Mouse (Mus musculus) heart, embryonic 11.5 days (tissue): ENCODE measurements around the gene Cps1. TPM values are rescaled to one million over a fixed set of nuclear protein-coding genes. Genes with fewer than 3 reads are reported as not detected.

Source experiments
- ATAC-seq: fragments of 200-750 bp; cut with Nextera tagmentation; replicated peaks from 2 replicates; pipeline ENCODE4 v1.8.0; 2017; ENCODE audit warnings: moderate library complexity; ENCODE audit not compliant: insufficient number of reproducible peaks, low FRiP score, low TSS enrichment
- H3K27ac ChIP-seq: fragments of 300-500 bp; sonication (generic); 2 replicates; pipeline ENCODE4 v1.5.1; 2014; ENCODE audit warnings: mild to moderate bottlenecking, low read depth, low read length
- H3K27me3 ChIP-seq: fragments of 300-500 bp; sonication (generic); 2 replicates; pipeline ENCODE4 v1.6.1; 2014; ENCODE audit warnings: mild to moderate bottlenecking, low read length, mixed read lengths; ENCODE audit not compliant: control insufficient read depth, insufficient read depth
- H3K36me3 ChIP-seq: fragments of 300-500 bp; sonication (generic); 2 replicates; pipeline ENCODE4 v1.6.1; 2014; ENCODE audit warnings: mild to moderate bottlenecking, low read length, moderate library complexity, mixed read lengths; ENCODE audit not compliant: control insufficient read depth, insufficient read depth
- H3K4me1 ChIP-seq: fragments of 300-500 bp; sonication (generic); 2 replicates; pipeline ENCODE4 v1.6.1; 2014; ENCODE audit warnings: low read length; ENCODE audit not compliant: control insufficient read depth, insufficient read depth
- H3K4me2 ChIP-seq: fragments of 300-500 bp; sonication (generic); 2 replicates; pipeline ENCODE4 v1.6.1; 2014; ENCODE audit warnings: mild to moderate bottlenecking, moderate library complexity
- H3K4me3 ChIP-seq: fragments of 300-500 bp; sonication (generic); 2 replicates; pipeline ENCODE4 v1.5.1; 2014; ENCODE audit warnings: low read depth, low read length
- H3K9ac ChIP-seq: fragments of 300-500 bp; sonication (generic); 2 replicates; pipeline ENCODE4 v1.6.1; 2014; ENCODE audit warnings: mild to moderate bottlenecking, low read depth, low read length, moderate library complexity
- H3K9me3 ChIP-seq: fragments of 300-500 bp; sonication (generic); replicated peaks from 2 replicates; pipeline ENCODE4 v1.6.1; 2016; ENCODE audit warnings: low read length; ENCODE audit not compliant: control insufficient read depth
- WGBS: fragments of 180-500 bp; shearing (Covaris S2); extraction: QIAGEN DNeasy Blood & Tissue Kit; methylation state at CpG from one replicate; pipeline ENCODE4 v1.1.7; 2014; ENCODE audit not compliant: insufficient replicate concordance; 5-methylcytosine and 5-hydroxymethylcytosine counted together
- polyA plus RNA-seq: library from polyadenylated mRNA; unstranded; fragments of >200 nt; fragmentation: Nextera tagmentation; extraction: Ambion mirVana; gene quantifications from 2 replicates; pipeline ENCODE4 v1.2.1, GENCODE M21; 2014

Gene Cps1
- polyA plus RNA-seq, 1 experiment from 2014 or later, result 0.13 TPM

- Histone ChIP-seq H3K27me3 (no peaks in the 10 kb centered on the region), H3K36me3 (no peaks in the 10 kb centered on the region), H3K4me3 (no peak overlapping the region), H3K9me3 (no peaks in the 10 kb centered on the region), H3K27ac (no peak overlapping the region), H3K9ac (no peak overlapping the region), H3K4me1 (no peaks in the 10 kb centered on the region), H3K4me2 (no peak overlapping the region)
- no peak for ATAC-seq
- WGBS, result 68% methylated on average over 6 of the region's 6 CpGs
These were observed 60.7 kb downstream of the Cps1 start for GRCm38 (mm10) chr1:67183532-67183931.

- ATAC-seq, result no peak
- Histone ChIP-seq H3K4me3 (no peak overlapping the region), H3K4me1 (no peaks in the 10 kb centered on the region), H3K27ac (no peak overlapping the region), H3K9ac (no peak overlapping the region), H3K9me3 (no peaks in the 10 kb centered on the region), H3K27me3 (no peaks in the 10 kb centered on the region), H3K4me2 (no peak overlapping the region), H3K36me3 (no peaks in the 10 kb centered on the region)
- 82% methylated on average over 3 of the region's 3 CpGs for WGBS
These were observed 61.3 kb downstream of the Cps1 start for GRCm38 (mm10) chr1:67184134-67184533.

- Histone ChIP-seq H3K4me2 (no peak overlapping the region), H3K9me3 (no peaks in the 10 kb centered on the region), H3K9ac (no peak overlapping the region), H3K27ac (no peak overlapping the region), H3K4me3 (no peak overlapping the region), H3K36me3 (no peaks in the 10 kb centered on the region), H3K27me3 (no peaks in the 10 kb centered on the region), H3K4me1 (no peaks in the 10 kb centered on the region)
- WGBS, result 81% methylated on average over 2 of the region's 2 CpGs
- no peak for ATAC-seq
These were observed 74.5 kb downstream of the Cps1 start for GRCm38 (mm10) chr1:67197335-67197734.

- Histone ChIP-seq H3K4me3 (no peak overlapping the region), H3K27ac (no peak overlapping the region), H3K4me2 (no peak overlapping the region), H3K9ac (no peak overlapping the region), H3K36me3 (no peaks in the 10 kb centered on the region), H3K9me3 (no peaks in the 10 kb centered on the region), H3K4me1 (no peaks in the 10 kb centered on the region), H3K27me3 (no peaks in the 10 kb centered on the region)
- no peak for ATAC-seq
- WGBS, result 40% methylated on average over 2 of the region's 2 CpGs
These were observed 95.6 kb downstream of the Cps1 start for GRCm38 (mm10) chr1:67218339-67218944.

- Histone ChIP-seq H3K27me3 (no peaks in the 10 kb centered on the region), H3K4me3 (no peak overlapping the region), H3K9me3 (no peaks in the 10 kb centered on the region), H3K4me1 (no peaks in the 10 kb centered on the region), H3K27ac (no peak overlapping the region), H3K9ac (no peak overlapping the region), H3K36me3 (no peaks in the 10 kb centered on the region), H3K4me2 (no peak overlapping the region)
- 68% methylated on average over 7 of the region's 7 CpGs for WGBS
- ATAC-seq, result no peak
These were observed 100.8 kb downstream of the Cps1 start for GRCm38 (mm10) chr1:67223666-67224065.

GRCm38 (mm10) chr1:67234861-67235260 is 112.0 kb downstream of the Cps1 start:
- Histone ChIP-seq H3K4me1 (no peaks in the 10 kb centered on the region), H3K36me3 (no peaks in the 10 kb centered on the region), H3K27me3 (no peaks in the 10 kb centered on the region), H3K27ac (no peak overlapping the region), H3K9me3 (no peaks in the 10 kb centered on the region), H3K4me2 (no peak overlapping the region), H3K4me3 (no peak overlapping the region), H3K9ac (no peak overlapping the region)
- 71% methylated on average over 2 of the region's 2 CpGs for WGBS
- no peak for ATAC-seq

GRCm38 (mm10) chr1:67235468-67236217 is 112.8 kb downstream of the Cps1 start:
- Histone ChIP-seq H3K9ac (no peak overlapping the region), H3K9me3 (no peaks in the 10 kb centered on the region), H3K36me3 (no peaks in the 10 kb centered on the region), H3K4me3 (no peak overlapping the region), H3K27ac (no peak overlapping the region), H3K4me1 (no peaks in the 10 kb centered on the region), H3K27me3 (no peaks in the 10 kb centered on the region), H3K4me2 (no peak overlapping the region)
- 74% methylated on average over 7 of the region's 7 CpGs for WGBS
- no peak for ATAC-seq

GRCm38 (mm10) chr1:67238446-67238845 is 115.6 kb downstream of the Cps1 start:
- WGBS, result 83% methylated on average over 1 of the region's 1 CpGs
- ATAC-seq, result no peak
- no peak overlapping the region for H3K27ac ChIP-seq

GRCm38 (mm10) chr1:67238941-67239340 is 116.1 kb downstream of the Cps1 start:
- no peak for ATAC-seq
- Histone ChIP-seq H3K4me2 (no peak overlapping the region), H3K27ac (no peak overlapping the region), H3K36me3 (no peaks in the 10 kb centered on the region), H3K27me3 (no peaks in the 10 kb centered on the region), H3K4me1 (no peaks in the 10 kb centered on the region), H3K9me3 (no peaks in the 10 kb centered on the region), H3K4me3 (no peak overlapping the region), H3K9ac (no peak overlapping the region)
- WGBS, result 77% methylated on average over 1 of the region's 1 CpGs

More at GRCm38 (mm10) chr1:67238446-67238845, 115.6 kb downstream of the Cps1 start:
- Histone ChIP-seq H3K4me2 (no peak overlapping the region), H3K4me1 (no peaks in the 10 kb centered on the region), H3K36me3 (no peaks in the 10 kb centered on the region), H3K4me3 (no peak overlapping the region), H3K9me3 (no peaks in the 10 kb centered on the region), H3K9ac (no peak overlapping the region), H3K27me3 (no peaks in the 10 kb centered on the region)
